Mouse (Mus musculus): ENCODE results near the gene Hs3st1. TPM values are rescaled to one million over a fixed set of nuclear protein-coding genes. Genes with fewer than 3 reads are reported as not detected.

The Hs3st1 gene
- polyA plus RNA-seq, 2 experiments: 16.5 to 17.9 TPM

- no peaks in the 10 kb centered on the region for H3K9me3 ChIP-seq (ENCODE audit: control insufficient read depth, low read length)
- no peak overlapping the region for H3K9ac ChIP-seq (ENCODE audit: low read depth, low read length, severe bottlenecking)
- DNase-seq (ENCODE audit: low spot score): no peak
- H3K36me3 ChIP-seq (ENCODE audit: control insufficient read depth, insufficient read depth, low read length): peaks cover 4% of the 10 kb centered on the region; the same call in 1 of the 2 replicates
- no peak overlapping the region for H3K4me3 ChIP-seq (replicated peaks; ENCODE audit: low read length)
- no peaks in the 10 kb centered on the region for H3K27me3 ChIP-seq (ENCODE audit: control insufficient read depth, insufficient read depth, low read length)
- H3K4me2 ChIP-seq (replicated peaks; ENCODE audit: low read depth, low read length, severe bottlenecking): no peak overlapping the region
- 54% methylated on average over 2 of the region's 2 CpGs for WGBS
- no peak for ATAC-seq (ENCODE audit: low FRiP score, low read depth)
- no peaks in the 10 kb centered on the region for H3K4me1 ChIP-seq (ENCODE audit: control insufficient read depth, insufficient read depth, low read length)
- no peak for TF ChIP-seq POLR2A (IDR thresholded peaks at IDR 0.05; ENCODE audit: borderline replicate concordance, extremely low read depth, insufficient read depth, insufficient read length)
- H3K27ac ChIP-seq (replicated peaks; ENCODE audit: low read depth, low read length): no peak overlapping the region
Measured at GRCm38 (mm10) chr5:39612240-39612639, 143.0 kb downstream of the Hs3st1 start.

GRCm38 (mm10) chr5:39608260-39608659 is 147.0 kb downstream of the Hs3st1 start:
- 71% methylated on average over 1 of the region's 1 CpGs for WGBS
- H3K4me2 ChIP-seq (replicated peaks; ENCODE audit: low read depth, low read length, severe bottlenecking): no peak overlapping the region
- no peaks in the 10 kb centered on the region for H3K27me3 ChIP-seq (ENCODE audit: control insufficient read depth, insufficient read depth, low read length)
- no peak for TF ChIP-seq POLR2A (IDR thresholded peaks at IDR 0.05; ENCODE audit: borderline replicate concordance, extremely low read depth, insufficient read depth, insufficient read length)
- no peaks in the 10 kb centered on the region for H3K9me3 ChIP-seq (ENCODE audit: control insufficient read depth, low read length)
- no peaks in the 10 kb centered on the region for H3K36me3 ChIP-seq (ENCODE audit: control insufficient read depth, insufficient read depth, low read length)
- no peak overlapping the region for H3K9ac ChIP-seq (ENCODE audit: low read depth, low read length, severe bottlenecking)
- no peaks in the 10 kb centered on the region for H3K4me1 ChIP-seq (ENCODE audit: control insufficient read depth, insufficient read depth, low read length)
- H3K27ac ChIP-seq (replicated peaks; ENCODE audit: low read depth, low read length): no peak overlapping the region
- no peak for ATAC-seq (ENCODE audit: low FRiP score, low read depth)
- DNase-seq (ENCODE audit: low spot score): no peak
- H3K4me3 ChIP-seq (replicated peaks; ENCODE audit: low read length): no peak overlapping the region

- no peaks in the 10 kb centered on the region for H3K9me3 ChIP-seq (ENCODE audit: control insufficient read depth, low read length)
- H3K4me3 ChIP-seq (replicated peaks; ENCODE audit: low read length): no peak overlapping the region
- ATAC-seq (ENCODE audit: low FRiP score, low read depth): no peak
- WGBS: 56% methylated on average over 2 of the region's 2 CpGs
- H3K9ac ChIP-seq (ENCODE audit: low read depth, low read length, severe bottlenecking): no peak overlapping the region
- H3K27me3 ChIP-seq (ENCODE audit: control insufficient read depth, insufficient read depth, low read length): no peaks in the 10 kb centered on the region
- no peak overlapping the region for H3K27ac ChIP-seq (replicated peaks; ENCODE audit: low read depth, low read length)
- H3K4me1 ChIP-seq (ENCODE audit: control insufficient read depth, insufficient read depth, low read length): no peaks in the 10 kb centered on the region
- no peaks in the 10 kb centered on the region for H3K36me3 ChIP-seq (ENCODE audit: control insufficient read depth, insufficient read depth, low read length)
- no peak overlapping the region for H3K4me2 ChIP-seq (replicated peaks; ENCODE audit: low read depth, low read length, severe bottlenecking)
- no peak for DNase-seq (ENCODE audit: low spot score)
- TF ChIP-seq POLR2A (IDR thresholded peaks at IDR 0.05; ENCODE audit: borderline replicate concordance, extremely low read depth, insufficient read depth, insufficient read length): no peak
Measured at GRCm38 (mm10) chr5:39594737-39595136, 160.5 kb downstream of the Hs3st1 start.
